Mouse (Mus musculus) brain, embryonic 14.5 days (tissue): ENCODE results near the gene Ankrd39. TPM values are rescaled to one million over a fixed set of nuclear protein-coding genes. Genes with fewer than 3 reads are reported as not detected.
"Not testable (repeated sequence)": the region's sequence is repeated elsewhere in the genome, so short reads cannot be mapped to it uniquely, and the experiment has no call there.

Source experiments
- DNase-seq: peaks from one replicate; pipeline ENCODE4 v3.0.0-alpha.2; 2011; ENCODE audit warnings: low read depth
- CTCF ChIP-seq: fragments of 200-500 bp; IDR thresholded peaks from 2 replicates; pipeline ENCODE4 v1.5.1; 2012; ENCODE audit warnings: inconsistent platforms, mild to moderate bottlenecking, moderate library complexity, borderline replicate concordance; ENCODE audit not compliant: insufficient read depth, insufficient read length; ENCODE audit errors: extremely low read depth
- POLR2A ChIP-seq: fragments of 200-500 bp; IDR thresholded peaks from 2 replicates; pipeline ENCODE4 v1.6.1; 2012; ENCODE audit warnings: mild to moderate bottlenecking, inconsistent platforms, borderline replicate concordance; ENCODE audit not compliant: poor library complexity, insufficient read depth, insufficient read length, severe bottlenecking; ENCODE audit errors: extremely low read depth
- polyA plus RNA-seq: library from polyadenylated mRNA; depleted of rRNA; stranded (reverse); fragments of >200 nt; gene quantifications from 2 replicates; pipeline ENCODE4 v1.2.3, GENCODE M21; 2012

The Ankrd39 gene
- polyA plus RNA-seq, 1 experiment: 20.7 TPM

DNA sequence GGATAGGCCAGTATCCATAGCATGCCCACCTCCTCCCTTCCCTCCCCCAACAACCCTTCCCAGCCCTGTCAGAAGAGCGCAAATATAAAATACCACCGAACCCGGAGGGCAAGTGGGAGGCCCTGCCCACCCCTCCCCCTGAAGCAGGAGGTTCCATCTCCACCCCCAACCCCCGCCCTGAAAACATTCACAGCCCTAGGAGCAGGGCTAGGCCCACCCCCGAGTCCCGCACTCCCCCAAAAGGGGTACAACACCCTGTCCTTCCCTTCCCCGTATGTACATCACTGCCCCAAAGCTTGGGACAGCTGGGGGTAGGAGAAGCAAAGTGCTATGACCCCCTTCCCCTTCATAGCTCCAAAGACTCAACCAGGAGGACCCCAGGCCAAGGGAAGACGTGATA, 1.5 kb upstream of the Ankrd39 start:
- no peak for DNase-seq

DNA sequence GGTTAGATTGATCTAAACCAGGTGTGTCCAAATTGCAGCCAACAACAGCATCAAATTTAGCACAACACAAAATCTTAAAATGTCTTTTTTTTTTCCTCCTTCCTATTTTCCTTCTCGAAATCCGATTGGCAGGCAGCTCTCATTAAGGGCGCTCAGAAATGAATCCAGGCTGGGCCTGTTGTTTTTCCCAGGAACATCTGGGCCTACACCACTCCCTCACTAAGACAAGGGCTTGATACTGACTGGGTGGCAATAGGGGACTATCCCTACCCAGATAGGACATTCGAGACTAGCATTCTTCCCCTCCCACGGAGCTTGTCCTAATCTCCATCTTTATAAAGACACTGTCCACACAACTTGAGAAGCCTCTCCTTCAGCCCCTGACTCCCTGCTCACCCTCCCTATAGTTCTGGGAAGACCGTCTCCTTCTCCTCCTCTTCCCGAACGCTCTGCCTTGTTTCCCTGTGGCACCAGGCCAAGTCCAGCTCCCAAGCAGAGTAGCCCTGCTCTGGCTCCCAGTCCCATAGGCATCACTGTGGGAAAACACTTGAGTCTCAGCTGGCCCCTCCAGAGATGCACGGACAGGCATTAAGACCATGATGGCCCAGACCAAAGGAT, 845 bp upstream of the Ankrd39 start:
- TF ChIP-seq CTCF (no peak), POLR2A (no peak)
- peak; percentile 52 for DNase-seq

More for the DNA sequence above, 1.5 kb upstream of the Ankrd39 start:
- TF ChIP-seq POLR2A: no peak
- TF ChIP-seq CTCF: no peak

GRCm38 (mm10) chr1:36545845-36546600, 1.2 kb downstream of the Ankrd39 start:
- no peak for TF ChIP-seq CTCF
- TF ChIP-seq POLR2A: no peak
- DNase-seq: no peak

- no peak for DNase-seq
- TF ChIP-seq POLR2A: no peak
- TF ChIP-seq CTCF: no peak
Observed at GRCm38 (mm10) chr1:36545382-36545781, 1.9 kb downstream of the Ankrd39 start.

- TF ChIP-seq POLR2A: no peak
- TF ChIP-seq CTCF: no peak
- no peak for DNase-seq
Observed at GRCm38 (mm10) chr1:36542925-36543324, 4.3 kb downstream of the Ankrd39 start.

GRCm38 (mm10) chr1:36541844-36542243, 5.4 kb downstream of the Ankrd39 start:
- TF ChIP-seq CTCF (no peak), POLR2A (no peak)
- no peak for DNase-seq

GRCm38 (mm10) chr1:36540807-36541206, 6.4 kb downstream of the Ankrd39 start:
- no peak for DNase-seq
- no peak for TF ChIP-seq CTCF
- no peak for TF ChIP-seq POLR2A

- TF ChIP-seq POLR2A: no peak
- TF ChIP-seq CTCF: no peak
- DNase-seq: no peak
Observed at GRCm38 (mm10) chr1:36540132-36540531, 7.1 kb downstream of the Ankrd39 start.

DNA sequence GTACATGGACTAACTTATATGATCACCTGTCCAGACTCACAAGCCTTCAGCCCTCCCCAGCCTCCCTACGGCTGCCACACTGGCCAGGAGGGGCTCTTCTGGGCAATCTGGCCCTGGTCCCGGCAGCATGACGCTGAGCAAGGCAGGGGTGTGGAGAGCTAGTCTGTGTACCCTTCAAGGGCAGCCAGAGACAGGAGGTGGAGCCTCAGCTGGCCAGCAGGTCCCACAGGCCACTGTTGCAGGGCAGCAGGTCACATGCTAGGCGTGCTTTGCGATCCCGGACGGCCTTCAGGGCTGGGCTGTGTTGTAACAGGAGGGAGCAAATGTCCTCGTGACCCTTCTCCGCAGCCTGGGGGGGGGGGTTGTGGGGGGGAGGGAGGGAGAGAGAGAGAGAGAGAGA, 8.1 kb downstream of the Ankrd39 start, which contains the start of gene Gm42417:
Gene Gm42417 (minus strand): TSS at position 244 of the 400 bp plus-strand sequence.
- no peak for DNase-seq
- no peak for TF ChIP-seq CTCF
- TF ChIP-seq POLR2A: no peak

- DNase-seq: no peak
- no peak for TF ChIP-seq POLR2A
- no peak for TF ChIP-seq CTCF
Observed at GRCm38 (mm10) chr1:36538727-36539126, 8.5 kb downstream of the Ankrd39 start.

- DNase-seq: not testable (repeated sequence)
Observed at GRCm38 (mm10) chr1:36536783-36537182, 10.5 kb downstream of the Ankrd39 start, which contains the start of gene Ankrd23. Gene Ankrd23, minus strand, starts transcription at chr1:36536883.

DNA sequence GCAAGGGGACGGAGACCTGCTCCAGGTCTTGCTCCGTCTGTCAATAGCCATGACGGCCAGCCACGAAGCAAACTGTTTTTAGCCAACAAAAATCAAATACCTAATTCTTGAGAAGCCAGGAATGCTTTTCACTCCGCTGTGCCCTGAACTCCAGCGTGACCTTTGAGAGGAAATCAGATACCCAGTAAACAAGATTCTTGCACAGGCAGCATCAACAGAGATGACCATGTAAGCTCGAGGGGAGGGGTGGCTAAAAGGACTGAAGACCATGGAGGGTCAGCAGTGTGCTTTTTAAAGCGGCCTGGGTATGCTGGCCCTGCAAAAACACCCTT, 10.9 kb downstream of the Ankrd39 start:
- no peak for DNase-seq
- TF ChIP-seq CTCF (no peak), POLR2A (no peak)

DNA sequence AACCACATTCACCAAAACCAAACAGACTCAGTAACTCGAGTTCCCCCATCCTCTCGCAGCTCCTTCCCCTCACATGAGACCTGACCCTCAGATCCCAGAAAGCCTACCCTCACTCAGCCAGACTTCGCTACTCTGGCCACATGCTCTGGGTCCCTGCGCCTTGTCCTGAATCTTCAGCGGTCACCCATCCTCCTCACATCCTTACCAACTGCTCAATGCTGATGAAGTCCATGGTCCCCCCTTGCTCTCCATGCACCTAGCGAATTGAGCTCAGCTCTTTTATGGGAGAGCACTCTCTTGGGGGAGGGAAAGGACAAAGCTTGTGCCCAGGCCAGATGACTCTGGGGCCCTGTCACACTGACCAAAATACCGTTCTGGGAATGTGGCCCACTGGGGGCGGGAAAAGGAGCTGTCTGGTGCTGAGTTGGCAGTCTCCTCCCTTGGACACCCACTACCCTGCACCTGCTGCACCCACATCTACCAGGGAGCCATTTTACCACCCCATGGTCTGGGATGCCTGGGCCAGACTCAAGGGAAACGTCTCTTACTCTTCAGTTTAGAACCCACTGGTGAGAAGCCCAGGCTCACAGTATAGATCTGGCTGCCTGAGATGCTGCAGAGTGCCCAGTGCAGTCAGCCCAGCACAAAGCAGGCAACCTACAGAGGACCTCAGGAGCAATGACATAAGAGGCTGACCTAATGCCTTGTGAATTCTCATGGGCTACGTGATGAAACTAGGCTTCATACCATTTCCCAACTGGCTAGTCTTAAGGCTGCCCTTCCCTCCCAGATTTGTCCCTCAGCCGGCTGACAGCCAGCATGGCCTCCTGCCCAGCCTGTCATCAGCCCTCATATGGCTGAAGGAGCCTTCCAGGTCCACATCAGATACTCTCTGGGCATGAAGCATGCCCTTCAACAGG, 11.5 kb downstream of the Ankrd39 start:
- no peak for TF ChIP-seq POLR2A
- TF ChIP-seq CTCF: no peak
- DNase-seq: no peak
